Mouse (Mus musculus) adrenal gland, postnatal 10 days (tissue): ENCODE data around the gene Sgf29. TPM values are rescaled to one million over a fixed set of nuclear protein-coding genes. Genes with fewer than 3 reads are reported as not detected.
A peak's percentile ranks its signal among the peaks of the same experiment; 100 is the strongest.
"Not testable (repeated sequence)": the region's sequence is repeated elsewhere in the genome, so short reads cannot be mapped to it uniquely, and the experiment has no call there.

Source experiments
- DNase-seq: peaks from one replicate; pipeline ENCODE4 v3.0.0; 2021; ENCODE audit warnings: mixed read lengths
- total RNA-seq, 2 experiments: library from RNA; stranded (reverse); gene quantifications; 2 replicates each; pipeline ENCODE4 v1.2.3; 2021

The Sgf29 gene
- total RNA-seq, 2 experiments from 2014 or later, result 31.3 to 46.9 TPM

- not testable (repeated sequence) for DNase-seq
These were observed 39.0 kb downstream of the Sgf29 start for GRCm38 (mm10) chr7:126688156-126688555.

- DNase-seq, result peak; percentile 18
These were observed 39.9 kb downstream of the Sgf29 start for GRCm38 (mm10) chr7:126689021-126689420.

- DNase-seq, result no peak
These were observed 41.6 kb downstream of the Sgf29 start for GRCm38 (mm10) chr7:126690737-126691136.

DNA sequence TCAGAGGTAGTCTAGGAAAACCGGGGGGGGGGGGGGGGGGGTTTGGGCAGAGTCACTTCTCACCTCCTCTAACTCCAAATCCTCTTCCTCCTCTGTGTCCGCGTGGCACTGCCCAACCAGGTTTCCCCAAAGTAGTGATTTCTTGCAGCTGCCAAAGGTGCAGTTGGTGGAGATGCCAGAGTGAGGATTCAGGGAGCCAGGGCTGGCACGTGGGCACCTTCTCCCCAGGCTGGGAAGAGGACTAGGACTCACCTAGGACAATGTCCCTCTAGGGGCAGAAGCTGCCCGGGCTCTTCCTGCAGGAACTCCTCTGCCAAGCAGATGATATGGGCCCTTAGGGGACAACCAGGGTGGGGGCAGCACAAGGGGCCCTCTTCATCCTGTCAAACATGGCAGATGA, 42.6 kb downstream of the Sgf29 start:
- DNase-seq, result no peak

- DNase-seq, result no peak
These were observed 43.3 kb downstream of the Sgf29 start for GRCm38 (mm10) chr7:126692426-126692825.

GRCm38 (mm10) chr7:126693256-126693655, 44.1 kb downstream of the Sgf29 start:
- DNase-seq, result peak; percentile 92

- DNase-seq, result no peak
These were observed 44.7 kb downstream of the Sgf29 start for GRCm38 (mm10) chr7:126693781-126694180.

DNA sequence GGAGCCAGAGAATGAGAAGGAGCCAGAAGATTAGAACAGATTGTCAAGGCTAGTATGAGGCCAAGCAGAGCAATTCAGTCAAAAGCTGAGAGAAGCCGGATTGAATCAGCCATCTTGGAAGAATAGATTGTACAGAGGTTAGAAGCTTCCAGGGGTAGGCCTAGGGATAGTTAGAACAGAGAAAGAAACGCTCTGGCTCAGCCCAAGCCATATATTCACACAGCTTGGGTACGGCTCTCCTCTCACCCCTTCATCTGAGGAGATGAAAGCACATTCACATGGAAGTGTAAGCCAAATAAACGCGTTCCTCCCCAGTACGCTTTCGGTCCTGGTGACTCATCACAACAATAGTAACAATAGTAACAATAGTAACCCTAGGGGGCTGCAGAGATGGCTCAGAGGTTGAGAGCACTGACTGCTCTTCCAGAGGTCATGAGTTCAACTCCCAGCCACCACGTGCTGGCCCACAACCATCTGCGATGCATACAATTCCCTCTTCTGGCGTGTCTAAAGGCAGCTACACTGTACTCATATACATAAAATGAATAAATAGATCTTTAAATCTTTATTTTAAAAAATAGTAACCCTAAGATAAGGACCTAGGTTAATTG, 45.4 kb downstream of the Sgf29 start:
- DNase-seq, result no peak

GRCm38 (mm10) chr7:126695210-126695611, 46.1 kb downstream of the Sgf29 start, which contains the start of gene Bola2:
Bola2 (plus strand) TSS chr7:126695401.
- peak; percentile 83 for DNase-seq

GRCm38 (mm10) chr7:126695631-126696207, 46.6 kb downstream of the Sgf29 start, which contains the start of gene Slx1b:
Slx1b (minus strand) TSS chr7:126695784.
- peak; percentile 96 for DNase-seq

- no peak for DNase-seq
These were observed 47.2 kb downstream of the Sgf29 start for GRCm38 (mm10) chr7:126696303-126696702.

DNA sequence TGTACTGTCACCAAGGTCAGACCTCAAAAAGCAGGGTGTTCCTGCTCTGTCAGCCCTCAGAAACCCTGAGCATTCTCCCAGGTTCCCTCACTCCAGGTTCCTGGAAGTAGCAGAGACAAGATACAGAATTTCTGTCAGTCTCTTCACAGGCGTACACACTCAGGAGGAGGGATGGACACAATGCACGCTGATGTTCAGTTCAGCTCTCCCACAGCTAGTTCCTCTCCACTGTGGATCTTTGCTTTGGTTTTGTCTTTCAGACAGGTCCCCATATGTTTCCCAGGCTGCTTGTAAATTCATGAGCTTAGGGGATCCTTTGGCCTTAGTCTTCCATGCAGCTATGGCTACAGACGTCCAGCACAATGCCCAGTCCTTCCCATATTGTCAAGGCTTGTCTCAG, 47.8 kb downstream of the Sgf29 start:
- DNase-seq, result no peak

DNA sequence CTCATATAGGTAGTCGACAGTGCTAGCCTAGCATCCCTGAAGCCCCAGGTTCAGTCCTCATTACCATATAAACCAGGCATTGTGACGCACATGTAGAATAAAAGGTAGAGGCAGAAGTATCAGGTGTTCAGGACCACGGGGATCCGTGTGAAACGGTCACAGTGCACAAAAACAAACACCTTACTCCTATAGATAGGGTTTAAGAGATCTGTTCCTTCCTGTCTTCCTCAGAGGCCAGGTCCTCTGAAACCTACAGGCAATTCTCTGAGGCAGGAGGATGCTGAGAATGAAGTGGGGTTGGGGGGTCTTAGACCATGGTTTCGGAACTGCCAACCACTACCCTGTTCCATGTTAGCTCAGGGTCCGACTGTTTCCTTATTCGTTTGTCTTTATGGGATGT, 48.7 kb downstream of the Sgf29 start:
- no peak for DNase-seq

- DNase-seq, result no peak
These were observed 51.2 kb downstream of the Sgf29 start for GRCm38 (mm10) chr7:126700063-126701015.

DNA sequence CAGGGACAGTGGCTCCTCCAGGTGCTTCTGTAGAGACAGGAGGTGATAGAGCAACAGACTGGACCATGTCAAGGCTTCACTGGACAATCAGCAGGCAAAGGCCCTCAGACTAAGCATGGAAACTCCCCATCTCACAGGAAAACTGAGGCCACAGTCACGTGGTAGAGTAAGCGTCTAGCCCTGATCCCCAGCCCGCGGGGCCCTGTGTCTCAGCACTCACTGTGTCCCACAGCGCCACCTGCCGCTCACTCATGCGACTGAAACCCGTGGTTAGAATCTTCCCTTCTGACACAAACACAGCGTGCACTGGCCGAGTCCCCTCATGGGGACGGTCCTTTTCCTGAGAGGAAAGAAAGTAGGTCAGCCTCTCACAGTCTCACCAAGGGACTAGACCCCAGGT, 52.0 kb downstream of the Sgf29 start:
- peak; percentile 92 for DNase-seq

- no peak for DNase-seq
These were observed 52.6 kb downstream of the Sgf29 start for GRCm38 (mm10) chr7:126701559-126702357.

DNA sequence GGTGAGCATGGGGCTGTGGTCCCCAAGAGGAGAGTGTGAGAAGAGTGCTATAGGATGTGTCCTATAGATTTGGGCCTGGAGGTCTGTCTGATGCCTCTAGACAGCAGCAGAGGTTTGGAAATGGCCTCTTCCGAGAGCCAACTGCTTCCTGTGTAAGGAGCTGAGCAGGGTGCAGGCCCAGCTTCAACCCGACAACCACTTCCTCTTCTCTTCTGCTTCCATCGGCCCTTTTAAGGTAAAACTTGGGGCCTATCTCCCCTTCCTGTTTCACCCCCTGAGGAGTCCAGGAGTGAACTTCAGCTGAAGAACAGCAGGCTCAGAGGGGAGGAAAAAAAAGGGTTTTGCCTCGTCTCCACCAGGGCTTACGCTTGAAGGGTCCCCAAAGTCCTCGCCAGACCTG, 53.2 kb downstream of the Sgf29 start:
- DNase-seq, result no peak

DNA sequence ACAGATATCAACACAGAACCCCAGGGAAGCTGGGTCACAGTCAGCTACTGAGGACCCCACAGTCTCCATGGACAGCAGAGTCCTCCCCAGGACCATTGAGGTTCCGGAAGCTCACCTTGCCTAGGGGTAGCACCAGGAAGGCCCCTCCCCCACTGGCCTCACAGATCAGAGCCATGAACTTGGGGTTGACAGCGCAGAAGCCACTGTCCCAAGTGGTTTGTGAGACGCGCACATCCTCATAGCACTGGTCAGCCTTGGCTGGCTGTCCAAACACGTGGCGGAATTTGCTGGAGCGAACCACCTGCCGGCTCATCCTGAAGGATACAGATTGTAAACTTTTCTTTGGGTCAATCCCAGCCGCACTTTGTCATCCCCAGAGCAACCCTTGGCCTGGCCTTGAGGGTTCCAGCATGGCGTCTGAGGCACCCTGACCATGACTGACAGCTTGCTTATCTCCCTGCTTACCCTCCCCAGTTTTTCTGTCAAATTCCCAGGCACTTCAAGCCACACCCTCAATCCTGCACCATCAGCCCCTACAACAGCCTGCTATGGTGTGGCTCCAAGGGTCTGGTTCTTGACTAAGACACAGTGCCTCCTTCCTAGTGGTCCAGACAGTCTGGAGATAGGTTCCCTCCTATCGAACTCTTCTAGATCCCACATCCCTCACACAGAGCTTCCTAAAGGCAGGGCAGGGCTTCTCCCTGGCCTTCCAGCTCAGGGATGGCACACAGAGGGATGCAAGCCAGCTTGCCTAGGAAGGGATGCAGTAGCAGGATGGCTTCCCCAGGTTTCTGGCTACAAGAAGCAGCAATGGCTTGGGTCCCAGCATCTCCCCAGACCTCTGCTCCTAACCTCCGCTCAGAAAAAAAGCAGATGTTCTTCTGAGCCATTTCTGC, 54.0 kb downstream of the Sgf29 start:
- peak; percentile 7 for DNase-seq

DNA sequence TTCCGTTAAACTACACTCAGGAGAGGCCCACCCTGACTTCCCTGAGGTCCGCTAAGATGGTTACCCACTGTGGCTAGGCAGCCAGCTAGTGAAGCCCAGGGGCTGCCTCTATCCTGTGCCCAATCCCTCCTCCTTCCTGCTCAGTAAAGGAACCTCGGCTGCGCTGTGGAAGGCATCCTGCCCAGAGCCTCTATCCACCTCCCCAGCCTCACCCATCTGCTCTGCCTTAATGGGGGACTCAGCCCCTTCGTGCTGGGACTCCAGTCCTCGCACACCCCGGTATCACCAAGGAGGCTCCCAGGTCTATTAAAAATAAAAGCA, 54.6 kb downstream of the Sgf29 start:
- no peak for DNase-seq

DNA sequence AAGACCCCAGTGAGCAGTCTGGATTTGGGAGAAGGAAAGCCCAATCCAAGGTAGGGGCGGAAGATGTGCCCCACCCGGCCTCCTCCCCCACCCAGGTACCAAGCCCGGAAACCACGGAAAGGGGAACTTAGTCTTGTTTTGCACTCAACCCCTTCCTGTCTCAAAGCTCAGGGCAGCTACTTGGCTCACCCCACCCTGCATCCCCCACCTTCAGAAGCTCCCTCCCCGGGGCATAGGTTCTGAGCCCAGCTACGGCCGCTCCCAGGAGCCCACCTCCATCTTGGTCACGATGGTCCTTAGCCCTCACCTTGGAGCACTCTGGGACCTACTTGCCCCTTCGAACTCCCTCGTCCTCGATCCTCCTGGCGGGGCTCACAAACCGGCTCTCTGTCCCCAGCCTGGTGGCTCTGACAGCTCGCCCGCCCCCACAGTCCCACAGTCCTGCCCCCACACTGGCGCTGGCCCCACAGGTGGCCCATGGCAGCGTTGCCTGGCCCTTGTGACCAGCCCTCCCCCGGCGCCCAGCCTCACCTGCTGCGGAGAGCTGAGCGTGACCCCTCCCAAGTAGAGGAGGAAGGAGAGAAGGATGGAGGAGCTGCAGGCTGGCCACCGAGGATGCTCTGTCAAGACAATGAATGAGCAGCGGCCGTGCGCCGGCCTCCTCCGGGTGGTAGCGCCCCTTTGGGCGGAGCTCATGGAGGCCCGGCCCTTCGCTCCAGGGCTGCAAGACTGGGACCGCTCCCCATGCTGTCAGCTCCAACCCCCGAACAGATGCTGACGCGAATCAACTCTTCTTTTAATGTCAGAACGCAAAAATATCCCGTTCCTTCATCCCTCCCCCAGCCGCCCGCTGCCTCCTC, 55.2 kb downstream of the Sgf29 start:
- peak; percentile 84 for DNase-seq
